Mouse (Mus musculus) heart, postnatal 0 days (tissue): Measurements from ENCODE around the gene 3110082I17Rik. TPM values are rescaled to one million over a fixed set of nuclear protein-coding genes. Genes with fewer than 3 reads are reported as not detected.
"Not testable (repeated sequence)": the region's sequence is repeated elsewhere in the genome, so short reads cannot be mapped to it uniquely, and the experiment has no call there.

Source experiments
- ATAC-seq: fragments of 200-750 bp; cut with Nextera tagmentation; 2 replicates; pipeline ENCODE4 v1.8.0; 2017; ENCODE audit warnings: low read depth, moderate number of reproducible peaks, moderate library complexity; ENCODE audit not compliant: insufficient read depth
- DNase-seq: peaks from one replicate; pipeline ENCODE4 v3.0.0-alpha.2; 2016; ENCODE audit warnings: low spot score
- H3K27ac ChIP-seq: fragments of 300-500 bp; sonication (generic); 2 replicates; pipeline ENCODE4 v1.5.1; 2014; ENCODE audit warnings: low read depth, mild to moderate bottlenecking
- H3K27me3 ChIP-seq: fragments of 300-500 bp; sonication (generic); 2 replicates; pipeline ENCODE4 v1.6.1; 2014; ENCODE audit warnings: low read length, mixed read lengths; ENCODE audit not compliant: control insufficient read depth, insufficient read depth
- H3K36me3 ChIP-seq: fragments of 300-500 bp; sonication (generic); replicated peaks from 2 replicates; pipeline ENCODE4 v1.6.1; 2014; ENCODE audit warnings: low read length, mixed read lengths; ENCODE audit not compliant: control insufficient read depth, insufficient read depth
- H3K4me1 ChIP-seq: fragments of 300-500 bp; sonication (generic); 2 replicates; pipeline ENCODE4 v1.6.1; 2014; ENCODE audit warnings: antibody characterized with exemption; ENCODE audit not compliant: control insufficient read depth, insufficient read depth
- H3K4me2 ChIP-seq: fragments of 300-500 bp; sonication (generic); 2 replicates; pipeline ENCODE4 v1.6.1; 2014; ENCODE audit warnings: low read depth, mild to moderate bottlenecking, low read length, moderate library complexity
- H3K4me3 ChIP-seq: fragments of 300-500 bp; sonication (generic); 2 replicates; pipeline ENCODE4 v1.5.1; 2014; ENCODE audit warnings: low read depth, low read length
- H3K9ac ChIP-seq: fragments of 300-500 bp; sonication (generic); replicated peaks from 2 replicates; pipeline ENCODE4 v1.6.1; 2014; ENCODE audit warnings: low read depth, low read length, mixed read lengths
- H3K9me3 ChIP-seq: fragments of 300-500 bp; sonication (generic); replicated peaks from 2 replicates; pipeline ENCODE4 v1.6.1; 2016; ENCODE audit warnings: low read length; ENCODE audit not compliant: control insufficient read depth
- CTCF ChIP-seq: IDR thresholded peaks from 2 replicates; pipeline ENCODE4 v1.5.1; 2016; ENCODE audit warnings: antibody characterized with exemption, control low read depth, low read depth
- EP300 ChIP-seq: IDR thresholded peaks from 2 replicates; pipeline ENCODE4 v1.6.1; 2016; ENCODE audit warnings: antibody characterized with exemption, low read depth
- WGBS: fragments of 180-500 bp; shearing (Covaris S2); extraction: QIAGEN DNeasy Blood & Tissue Kit; methylation state at CpG from one replicate; pipeline ENCODE4 v1.1.7; 2014; 5-methylcytosine and 5-hydroxymethylcytosine counted together
- polyA plus RNA-seq: library from polyadenylated mRNA; unstranded; fragments of >200 nt; fragmentation: Nextera tagmentation; extraction: Ambion mirVana; gene quantifications from 2 replicates; pipeline ENCODE4 v1.2.1, GENCODE M21; 2015
- total RNA-seq: library from RNA; depleted of rRNA; stranded (reverse); fragments of >200 nt; gene quantifications from 2 replicates; pipeline ENCODE4 v1.2.3, GENCODE M21; 2014; ENCODE audit warnings: low replicate concordance

The 3110082I17Rik gene
- total and polyA plus RNA-seq, 2 experiments from 2014 or later, result 5.9 to 10.6 TPM

- H3K4me3 ChIP-seq, result no peak overlapping the region
- no peak for TF ChIP-seq CTCF
- TF ChIP-seq EP300, result no peak
- no peak overlapping the region for H3K9ac ChIP-seq
- H3K27me3 ChIP-seq, result no peaks in the 10 kb centered on the region
- peaks cover 39% of the 10 kb centered on the region for H3K36me3 ChIP-seq
- H3K27ac ChIP-seq, result no peak overlapping the region
- no peak overlapping the region for H3K4me2 ChIP-seq
- no peaks in the 10 kb centered on the region for H3K9me3 ChIP-seq
- no peak for DNase-seq
- H3K4me1 ChIP-seq, result peaks cover 14% of the 10 kb centered on the region
- no peak for ATAC-seq
- WGBS, result 86% methylated on average over 4 of the region's 4 CpGs
These were observed 124.7 kb downstream of the 3110082I17Rik start for GRCm38 (mm10) chr5:139335634-139336033.

- not testable (repeated sequence) for H3K27me3 ChIP-seq, ATAC-seq, H3K27ac ChIP-seq, H3K9me3 ChIP-seq, H3K9ac ChIP-seq, H3K4me2 ChIP-seq, H3K4me3 ChIP-seq, DNase-seq
- peaks cover 14% of the 10 kb centered on the region for H3K4me1 ChIP-seq
- WGBS, result 87% methylated on average over 10 of the region's 10 CpGs
- H3K36me3 ChIP-seq, result peaks cover 28% of the 10 kb centered on the region
These were observed 125.9 kb downstream of the 3110082I17Rik start for GRCm38 (mm10) chr5:139334394-139334793.

GRCm38 (mm10) chr5:139333301-139334013, 126.9 kb downstream of the 3110082I17Rik start:
- no peaks in the 10 kb centered on the region for H3K9me3 ChIP-seq
- H3K4me3 ChIP-seq, result no peak overlapping the region
- no peak overlapping the region for H3K9ac ChIP-seq
- ATAC-seq (no peak), DNase-seq (no peak)
- no peak overlapping the region for H3K27ac ChIP-seq
- H3K4me1 ChIP-seq, result peaks cover 7% of the 10 kb centered on the region; the same call in 1 of the 2 replicates
- H3K27me3 ChIP-seq, result no peaks in the 10 kb centered on the region
- WGBS, result 81% methylated on average over 16 of the region's 16 CpGs
- no peak for TF ChIP-seq EP300
- no peak for TF ChIP-seq CTCF
- H3K36me3 ChIP-seq, result peaks cover 23% of the 10 kb centered on the region
- H3K4me2 ChIP-seq, result no peak overlapping the region

GRCm38 (mm10) chr5:139332590-139333272, 127.6 kb downstream of the 3110082I17Rik start:
- Histone ChIP-seq H3K36me3 (peaks cover 18% of the 10 kb centered on the region), H3K4me2 (no peak overlapping the region), H3K9ac (0 out of 2 replicates have a peak overlapping the region, but pooled peaks have one; percentile 26), H3K9me3 (no peaks in the 10 kb centered on the region), H3K27ac (no peak overlapping the region), H3K27me3 (no peaks in the 10 kb centered on the region), H3K4me1 (peaks cover 5% of the 10 kb centered on the region; the same call in 1 of the 2 replicates), H3K4me3 (no peak overlapping the region)
- WGBS, result 68% methylated on average over 8 of the region's 8 CpGs
- TF ChIP-seq EP300, result no peak
- TF ChIP-seq CTCF, result no peak
- DNase-seq (no peak), ATAC-seq (0 out of 2 replicates have a peak, but pooled peaks have one; percentile 14)

GRCm38 (mm10) chr5:139331742-139332141, 128.6 kb downstream of the 3110082I17Rik start:
- H3K9me3 ChIP-seq, result no peaks in the 10 kb centered on the region
- H3K27me3 ChIP-seq, result no peaks in the 10 kb centered on the region
- no peak overlapping the region for H3K9ac ChIP-seq
- H3K36me3 ChIP-seq, result peaks cover 9% of the 10 kb centered on the region
- H3K4me1 ChIP-seq, result peaks cover 5% of the 10 kb centered on the region; the same call in 1 of the 2 replicates
- ATAC-seq (peak; percentile 34), DNase-seq (peak; percentile 78)
- no peak overlapping the region for H3K27ac ChIP-seq
- TF ChIP-seq EP300 (no peak), CTCF (peak; percentile 98)
- H3K4me2 ChIP-seq, result no peak overlapping the region
- WGBS, result 22% methylated on average over 8 of the region's 8 CpGs
- no peak overlapping the region for H3K4me3 ChIP-seq
